Mouse (Mus musculus) gastrocnemius, postnatal 10 days (tissue): ENCODE measurements around the gene Was. TPM values are rescaled to one million over a fixed set of nuclear protein-coding genes. Genes with fewer than 3 reads are reported as not detected.
"Not testable (repeated sequence)": the region's sequence is repeated elsewhere in the genome, so short reads cannot be mapped to it uniquely, and the experiment has no call there.

Experiments used
- DNase-seq: peaks from one replicate; pipeline ENCODE4 v3.0.0; 2021; ENCODE audit warnings: mixed read lengths
- total RNA-seq, 2 experiments: library from RNA; stranded (reverse); gene quantifications; 2 replicates each; pipeline ENCODE4 v1.2.3; 2021

The Was gene
- total RNA-seq, 2 experiments from 2014 or later = 1.3 to 1.9 TPM

GRCm38 (mm10) chrX:8074430-8075014, 15.8 kb downstream of the Was start, which contains the start of gene Suv39h1:
Gene Suv39h1, minus strand, starts transcription at chrX:8074760.
- DNase-seq = peak; percentile 81

- DNase-seq = peak; percentile 7
Observed at GRCm38 (mm10) chrX:8073881-8074429, 16.3 kb downstream of the Was start.

DNA sequence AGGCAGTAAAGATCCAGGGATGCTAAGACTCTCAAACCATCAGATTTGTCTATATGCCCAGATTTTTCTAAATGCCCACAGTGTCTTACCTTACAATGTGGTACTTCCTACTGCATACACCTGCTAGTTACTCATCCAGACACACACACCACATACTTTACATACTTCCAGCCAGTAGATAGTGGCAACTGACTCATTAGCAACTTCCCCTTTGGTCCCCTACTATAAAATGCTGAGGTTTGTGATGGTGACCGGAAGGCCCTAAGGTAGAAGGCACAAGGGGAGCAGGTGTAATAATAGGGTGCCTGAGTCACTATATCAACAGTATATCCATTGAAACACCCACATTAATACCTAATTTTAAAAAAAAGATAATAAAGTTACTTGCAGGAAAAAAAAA, 21.1 kb downstream of the Was start:
- no peak for DNase-seq

GRCm38 (mm10) chrX:8051044-8051781, 39.1 kb downstream of the Was start:
- DNase-seq = not testable (repeated sequence)

GRCm38 (mm10) chrX:8033009-8033408, 57.3 kb downstream of the Was start:
- no peak for DNase-seq

Other genes with a start within 250 kb of the Was start
- 10 to 100 TPM; 21.3 to 27.8 TPM for gene Otud5, start 249.1 kb downstream of the Was start, total RNA-seq
- gene Pim2, start 212.2 kb downstream of the Was start, total RNA-seq = 1 to 10 TPM; 1.1 to 2.4 TPM
- 10 to 100 TPM in 1 of 2 experiments, 1 to 10 TPM in 1; 10.0 to 14.8 TPM for gene Slc35a2, start 206.5 kb downstream of the Was start, total RNA-seq
- gene Pqbp1, start 191.2 kb downstream of the Was start, total RNA-seq = 10 to 100 TPM; 32.2 to 38.5 TPM
- 10 to 100 TPM; 48.2 to 51.1 TPM for gene Timm17b, start 191.1 kb downstream of the Was start, total RNA-seq
- not detected for gene Gm10491, start 182.7 kb downstream of the Was start, total RNA-seq
- gene Gm10490, start 181.0 kb downstream of the Was start, total RNA-seq = not detected
- under 1 TPM; 0.16 to 0.52 TPM for gene Pcsk1n, start 170.7 kb downstream of the Was start, total RNA-seq
- gene Eras, start 161.9 kb downstream of the Was start, total RNA-seq = not detected
- 1 to 10 TPM; 6.4 to 8.0 TPM for gene Hdac6, start 142.6 kb downstream of the Was start, total RNA-seq
- under 1 TPM; 0.12 to 0.41 TPM for gene Gata1, start 112.4 kb downstream of the Was start, total RNA-seq
- not detected for gene Glod5, start 72.0 kb downstream of the Was start, total RNA-seq
- 1 to 10 TPM; 6.4 to 8.6 TPM for gene Suv39h1, start 15.7 kb downstream of the Was start, total RNA-seq
- 10 to 100 TPM; 21.8 to 25.4 TPM for gene Wdr13, start 42.4 kb upstream of the Was start, total RNA-seq
- gene Rbm3, start 55.4 kb upstream of the Was start, total RNA-seq = 100 to 1,000 TPM; 291 to 335 TPM
- gene Tbc1d25, start 85.7 kb upstream of the Was start, total RNA-seq = 1 to 10 TPM; 3.5 to 3.6 TPM
- gene Ebp, start 103.0 kb upstream of the Was start, total RNA-seq = 10 to 100 TPM; 17.9 to 18.2 TPM
- 1 to 10 TPM; 3.9 to 5.1 TPM for gene Porcn, start 116.0 kb upstream of the Was start, total RNA-seq
- 10 to 100 TPM; 12.1 to 13.6 TPM for gene Ftsj1, start 161.9 kb upstream of the Was start, total RNA-seq
- gene Slc38a5, start 180.6 kb upstream of the Was start, total RNA-seq = under 1 TPM; 0.33 to 0.97 TPM
- gene Ssxb10, start 236.9 kb upstream of the Was start, total RNA-seq = not detected